Mouse (Mus musculus) CH12.LX (cell line): ENCODE results near the gene Snrpd2.

Source experiments
- E2F4 ChIP-seq: IDR thresholded peaks from 2 replicates; pipeline ENCODE4 v1.6.1; 2011; ENCODE audit warnings: low read depth, low read length, improper control_type of control experiment; ENCODE audit not compliant: insufficient replicate concordance
- EP300 ChIP-seq: IDR thresholded peaks from 2 replicates; pipeline ENCODE4 v1.6.1; 2011; ENCODE audit warnings: low read length, improper control_type of control experiment
- MAX ChIP-seq: IDR thresholded peaks from 2 replicates; pipeline ENCODE4 v1.6.1; 2011; ENCODE audit warnings: low read length, improper control_type of control experiment
- NRF1 ChIP-seq: IDR thresholded peaks from 2 replicates; pipeline ENCODE4 v1.6.1; 2014; ENCODE audit warnings: low read depth, mild to moderate bottlenecking, inconsistent platforms, low read length, improper control_type of control experiment, moderate library complexity
- POLR2A ChIP-seq: IDR thresholded peaks from 2 replicates; pipeline ENCODE4 v1.6.1; 2011; ENCODE audit warnings: low read depth, mild to moderate bottlenecking, improper control_type of control experiment, low read length
- RCOR1 ChIP-seq: conservative IDR thresholded peaks from 2 replicates; pipeline ENCODE4 v1.6.1; 2012; ENCODE audit warnings: low read depth, mild to moderate bottlenecking, inconsistent platforms, low read length, improper control_type of control experiment
- USF1 ChIP-seq: IDR thresholded peaks from 2 replicates; pipeline ENCODE4 v1.6.1; 2014; ENCODE audit warnings: low read depth, mild to moderate bottlenecking, inconsistent platforms, low read length, improper control_type of control experiment
- ZNF384 ChIP-seq: IDR thresholded peaks from 2 replicates; pipeline ENCODE4 v1.6.1; 2012; ENCODE audit warnings: low read depth, low read length, improper control_type of control experiment, inconsistent platforms

GRCm38 (mm10) chr7:19118028-19118771 lies 31.3 kb upstream of the Snrpd2 start, which contains the start of gene Gm4969:
- TF ChIP-seq E2F4, result no peak
- TF ChIP-seq POLR2A, result no peak
- no peak for TF ChIP-seq EP300
- no peak for TF ChIP-seq USF1
- TF ChIP-seq RCOR1, result no peak
- TF ChIP-seq ZNF384, result no peak
- no peak for TF ChIP-seq NRF1
- no peak for TF ChIP-seq MAX
